Mouse (Mus musculus): ENCODE measurements at regions not wholly inside any gene's neighbourhood (a gene's known extent, or its start where the extent isn't known, plus 50 kb on each side); places are given as distances from the start of the nearest gene placed in this dataset.

GRCm38 (mm10) chr8:86364898-86365297, 215.6 kb downstream of the Abcc12 start:
- intact Hi-C loops (cut with DNase I), result no loop called here
- DNase-seq, result no peak

GRCm38 (mm10) chr8:86360283-86360682, 220.2 kb downstream of the Abcc12 start:
- DNase-seq, result no peak
- intact Hi-C loops (cut with DNase I), result no loop called here

DNA sequence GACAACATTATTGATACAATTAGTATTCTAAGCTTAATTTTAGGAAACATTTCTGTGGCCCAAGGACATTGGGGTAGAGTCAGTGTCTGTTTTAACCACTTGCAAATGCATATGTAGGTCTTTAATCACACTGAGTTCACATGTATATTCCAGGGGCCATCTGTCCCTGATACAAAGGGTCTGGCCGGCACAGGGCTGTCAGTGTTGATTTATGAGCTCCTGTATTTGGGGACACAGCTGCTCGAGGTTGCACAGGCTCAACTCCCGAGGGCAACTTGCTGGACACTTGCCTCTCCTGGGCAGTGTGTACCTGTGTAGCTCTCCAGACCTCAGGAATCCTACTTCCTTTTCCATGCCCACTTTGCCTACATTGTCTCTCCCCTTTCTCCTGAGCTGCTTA, 221.0 kb downstream of the Abcc12 start:
- DNase-seq, result no peak
- intact Hi-C loops (cut with DNase I), result no loop called here

- no peak for DNase-seq
- intact Hi-C loops (cut with DNase I), result no loop called here
These were observed 226.7 kb downstream of the Abcc12 start for GRCm38 (mm10) chr8:86353816-86354215.

DNA sequence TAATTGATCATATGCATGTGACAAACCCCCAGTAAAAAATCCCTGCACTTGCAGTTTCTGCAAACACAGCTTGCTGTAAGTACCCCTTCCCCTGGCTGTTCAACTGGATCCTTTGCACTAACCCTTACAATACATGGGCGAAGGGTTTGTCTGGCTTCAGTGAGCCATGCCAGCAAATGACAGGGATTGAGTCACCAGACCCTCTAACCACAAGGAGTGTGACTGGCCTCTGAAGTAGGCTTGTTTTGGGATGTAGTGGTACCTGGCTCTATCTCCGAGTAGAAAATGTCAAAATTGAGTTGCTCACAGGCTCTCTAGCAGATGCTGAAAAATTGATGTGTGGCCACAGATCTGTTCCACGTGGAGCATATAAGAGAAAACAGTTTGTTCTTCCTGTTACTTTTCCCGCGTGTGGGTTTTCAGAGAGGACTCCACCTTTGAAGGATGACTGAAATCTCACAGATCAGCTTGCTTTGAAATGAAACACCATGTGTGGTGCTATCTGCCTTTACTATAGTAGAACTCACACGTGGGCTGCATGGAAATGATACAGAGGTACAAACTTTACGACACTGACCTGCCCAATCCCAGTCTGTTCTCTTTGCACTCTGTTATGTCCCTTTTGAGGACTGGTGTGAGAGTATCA, 228.8 kb downstream of the Abcc12 start:
- DNase-seq, result no peak
- intact Hi-C loops (cut with DNase I), result no loop called here

- intact Hi-C loops (cut with DNase I), result no loop called here
- DNase-seq, result no peak
These were observed 230.4 kb downstream of the Abcc12 start for GRCm38 (mm10) chr8:86350128-86350527.

DNA sequence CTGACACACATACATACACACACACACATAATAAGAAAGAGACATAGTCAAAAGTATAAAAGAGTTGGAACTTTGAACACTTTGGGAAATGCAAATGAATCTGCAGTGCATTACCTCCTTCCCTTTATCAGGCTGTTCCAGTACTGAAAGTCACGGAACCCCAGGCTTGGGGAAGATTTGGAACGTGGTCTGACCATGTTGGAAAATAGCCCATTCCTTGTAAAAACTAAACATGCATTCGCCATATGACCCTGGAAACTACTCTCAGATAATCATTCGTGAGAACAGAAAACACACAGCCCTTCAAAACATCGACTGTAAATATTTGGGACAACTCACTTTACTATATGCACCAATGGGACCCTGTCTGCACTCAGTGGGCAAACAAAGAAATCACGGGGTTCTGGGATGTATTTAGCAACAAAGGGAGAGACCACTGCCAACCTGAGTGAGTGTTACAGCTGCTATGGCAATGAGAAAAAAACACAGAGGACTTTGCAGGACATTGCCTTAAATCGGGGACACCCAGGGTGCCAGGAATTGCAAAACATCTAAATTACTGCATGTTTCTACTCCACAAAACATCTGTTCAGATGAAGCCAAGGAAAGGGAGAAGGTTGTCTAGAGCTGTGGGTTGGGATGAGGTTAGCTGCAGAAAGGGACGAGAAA, 238.3 kb downstream of the Abcc12 start:
- DNase-seq, result no peak
- intact Hi-C loops (cut with DNase I), result loop anchor here (5.0 kb wide), 1 partner anchor 70 kb away; no protein-coding TSS in a partner anchor

DNA sequence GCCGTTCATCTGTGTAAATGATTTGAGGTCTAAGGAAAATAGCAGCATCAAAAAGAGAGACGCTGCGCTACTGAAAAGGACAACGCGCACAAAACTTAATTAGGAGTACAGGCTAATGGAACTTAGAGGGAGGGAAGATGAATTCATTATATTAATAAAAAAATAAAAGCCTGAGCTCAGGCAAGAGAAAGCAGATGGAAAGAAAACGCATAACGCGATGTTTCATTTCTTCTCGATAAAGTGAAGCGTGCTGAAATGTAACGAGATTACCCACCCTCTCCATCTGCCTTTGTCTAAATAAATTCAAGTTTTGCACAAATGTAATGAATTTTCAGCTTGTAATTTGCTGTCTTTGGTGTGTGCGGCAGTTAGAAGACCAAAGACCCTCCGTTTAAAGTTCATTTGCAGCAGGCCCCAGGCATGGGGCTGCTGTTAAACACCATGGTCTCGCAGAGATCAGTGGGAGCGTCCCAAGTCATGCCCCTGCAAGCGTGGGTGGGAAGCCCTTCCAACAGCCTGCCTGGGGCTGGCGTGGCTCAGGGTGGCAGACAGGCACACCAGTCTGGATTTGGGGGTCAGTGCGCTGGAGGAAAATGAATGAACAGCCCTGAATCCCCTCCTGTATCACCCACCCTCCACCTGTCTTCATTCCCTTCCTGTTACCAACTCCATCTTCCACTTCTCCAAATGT, 241.8 kb downstream of the Abcc12 start:
- intact Hi-C loops (cut with DNase I), result no loop called here
- no peak for DNase-seq

DNA sequence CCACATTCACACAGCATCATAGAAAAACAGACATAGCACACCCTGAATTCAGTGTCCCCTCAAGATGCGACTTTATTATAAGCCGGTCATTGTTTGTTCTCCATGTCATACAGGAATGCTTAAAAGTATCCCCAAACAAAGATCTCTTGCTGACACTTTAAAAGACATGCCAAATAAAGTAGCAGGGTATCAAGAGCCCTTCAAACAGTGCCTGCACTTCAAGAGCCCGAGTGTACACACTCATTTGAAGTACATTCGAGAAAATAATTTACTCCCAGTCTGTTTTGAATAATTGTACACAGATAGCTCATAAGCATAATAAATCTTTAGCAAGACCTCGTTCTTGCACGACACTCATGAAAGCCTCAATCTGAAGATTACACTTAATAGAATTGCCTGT, 249.1 kb downstream of the Abcc12 start:
- DNase-seq, result no peak
- intact Hi-C loops (cut with DNase I), result no loop called here

DNA sequence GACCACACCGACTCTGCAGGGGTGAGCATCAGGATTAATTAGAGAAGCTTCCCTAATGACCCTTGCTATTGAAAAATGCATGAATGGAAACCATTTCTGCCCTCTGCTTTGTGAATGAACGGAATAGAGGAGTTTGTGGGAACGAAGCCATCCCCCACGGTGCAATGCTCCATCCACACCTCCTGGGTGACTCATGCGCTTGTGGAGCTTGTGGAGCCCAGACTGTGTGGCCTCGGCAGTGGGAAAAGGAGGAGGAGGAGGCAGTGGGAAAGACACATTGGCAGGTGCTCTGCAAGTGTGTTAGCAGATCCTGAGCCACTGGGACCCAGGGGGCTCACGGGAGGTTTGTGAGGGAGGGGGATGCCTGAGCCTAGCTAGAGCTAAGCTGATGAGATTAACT, 251.9 kb downstream of the Abcc12 start:
- no peak for DNase-seq
- intact Hi-C loops (cut with DNase I), result no loop called here

DNA sequence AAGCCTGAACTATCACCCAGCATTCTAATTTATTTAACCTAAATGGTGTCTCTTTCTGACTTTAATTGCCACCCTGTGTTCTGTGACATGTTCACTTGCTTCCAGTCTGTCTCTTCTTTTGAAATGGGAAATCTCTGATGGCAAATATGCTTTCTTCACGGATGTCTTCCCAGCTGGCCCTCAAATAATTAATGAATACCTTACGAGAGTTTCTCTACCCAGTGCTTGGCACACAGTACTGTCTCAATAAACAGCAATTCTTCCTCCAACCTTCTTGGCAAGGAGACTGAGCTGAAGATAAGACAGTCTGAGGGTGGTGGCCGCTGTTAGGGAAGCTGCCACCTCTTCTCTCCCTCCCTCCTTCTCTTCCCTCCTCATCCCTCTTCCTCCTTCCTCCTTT, 252.5 kb downstream of the Abcc12 start:
- intact Hi-C loops (cut with DNase I), result no loop called here
- DNase-seq, result no peak

DNA sequence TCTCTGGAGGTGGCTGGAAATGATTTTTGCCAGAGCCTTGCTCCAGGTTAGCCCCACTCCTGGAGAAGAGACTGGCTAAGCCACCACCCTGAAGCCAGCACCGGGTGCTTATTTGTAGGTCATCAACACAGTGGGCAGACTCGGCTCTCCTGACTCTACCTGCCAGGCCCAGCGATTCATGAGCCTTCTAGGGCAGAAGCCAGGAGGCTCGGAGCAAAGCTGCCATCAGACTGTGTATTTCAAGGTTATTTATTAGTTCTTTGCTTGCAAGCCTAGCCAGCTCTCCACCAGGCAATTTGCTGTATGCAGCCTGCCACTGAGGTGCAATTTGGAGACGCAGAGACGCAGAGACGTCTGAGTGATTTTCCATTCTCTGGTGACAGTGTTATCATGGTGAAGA, 255.4 kb downstream of the Abcc12 start:
- intact Hi-C loops (cut with DNase I), result no loop called here
- no peak for DNase-seq

DNA sequence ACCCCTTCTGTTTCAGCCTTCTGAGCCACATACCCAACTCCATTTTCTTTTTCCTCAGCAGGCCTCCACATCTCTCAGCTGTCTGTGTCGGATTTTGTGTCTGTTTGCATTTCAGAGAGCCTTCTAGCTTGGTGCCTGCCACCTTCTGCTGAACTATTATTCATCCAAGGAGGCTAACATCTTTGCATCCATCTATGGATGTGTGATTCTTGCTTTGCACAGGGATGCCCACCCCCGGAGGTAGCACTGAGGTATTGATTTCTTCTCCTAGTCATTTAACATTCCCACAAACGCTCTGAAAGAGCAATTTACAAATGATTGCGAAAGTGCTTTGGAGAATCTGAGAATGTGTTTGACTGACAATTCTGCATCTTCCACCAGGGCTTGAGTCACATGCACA, 255.9 kb downstream of the Abcc12 start:
- intact Hi-C loops (cut with DNase I), result no loop called here
- no peak for DNase-seq

DNA sequence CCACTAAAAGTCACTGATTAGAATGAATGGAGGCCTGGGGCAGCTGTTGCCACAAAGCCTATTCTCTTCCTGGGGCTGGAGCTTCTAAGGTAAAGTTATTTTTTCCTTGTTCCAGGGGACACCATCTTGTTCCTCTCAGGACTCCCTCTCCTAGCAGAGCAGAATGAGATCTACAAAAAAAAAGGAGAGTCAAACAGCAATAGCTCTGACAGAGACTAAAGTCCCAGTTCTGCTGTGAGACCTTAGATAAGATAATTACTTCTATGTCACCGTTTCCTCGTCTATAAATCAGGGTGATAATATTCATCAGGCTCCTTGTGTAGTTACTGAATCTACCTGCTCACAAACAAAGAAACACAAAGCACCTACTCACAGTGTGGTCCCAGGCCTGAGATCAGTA, 256.7 kb downstream of the Abcc12 start:
- no peak for DNase-seq
- intact Hi-C loops (cut with DNase I), result no loop called here

- intact Hi-C loops (cut with DNase I), result no loop called here
- no peak for DNase-seq
These were observed 258.0 kb downstream of the Abcc12 start for GRCm38 (mm10) chr8:86322494-86322893.

DNA sequence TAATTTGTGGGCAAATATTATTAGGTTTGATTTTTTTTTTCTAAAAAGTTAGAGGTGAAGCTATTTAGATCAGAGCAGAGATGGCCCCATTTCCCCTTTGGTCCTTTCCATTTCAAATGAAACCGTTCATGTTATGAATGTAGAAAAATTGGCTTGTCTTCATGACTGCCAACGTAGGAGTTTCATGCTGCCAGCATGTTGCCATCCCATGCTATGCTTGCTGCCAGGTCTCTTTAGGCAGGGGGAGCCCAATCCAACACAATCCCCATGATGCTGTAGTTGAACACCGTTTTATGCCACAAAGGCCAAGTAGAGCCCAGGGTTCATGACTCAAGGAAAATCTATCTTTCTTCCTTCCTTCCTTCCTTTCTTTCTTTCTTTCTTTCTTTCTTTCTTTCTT, 259.5 kb downstream of the Abcc12 start:
- intact Hi-C loops (cut with DNase I), result no loop called here
- no peak for DNase-seq

DNA sequence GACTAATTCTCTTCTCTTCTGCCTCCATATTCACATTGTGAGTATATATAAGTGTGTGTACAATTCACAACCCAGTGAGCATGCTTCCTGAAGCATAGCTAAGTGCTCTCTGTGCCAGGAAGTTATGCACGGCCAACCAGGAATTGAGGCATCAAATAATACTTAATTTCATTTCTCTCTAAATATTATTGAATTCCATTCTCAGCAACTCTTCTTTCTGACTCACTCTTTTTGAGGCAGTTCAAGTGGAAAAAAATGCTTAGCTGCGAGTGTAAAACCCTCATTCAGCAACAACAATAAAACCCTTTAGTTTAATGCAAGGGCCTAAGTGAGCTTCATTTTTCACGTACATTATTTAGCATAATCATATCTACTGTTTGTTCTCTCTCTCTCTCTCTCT, 262.0 kb downstream of the Abcc12 start:
- intact Hi-C loops (cut with DNase I), result no loop called here
- DNase-seq, result no peak

DNA sequence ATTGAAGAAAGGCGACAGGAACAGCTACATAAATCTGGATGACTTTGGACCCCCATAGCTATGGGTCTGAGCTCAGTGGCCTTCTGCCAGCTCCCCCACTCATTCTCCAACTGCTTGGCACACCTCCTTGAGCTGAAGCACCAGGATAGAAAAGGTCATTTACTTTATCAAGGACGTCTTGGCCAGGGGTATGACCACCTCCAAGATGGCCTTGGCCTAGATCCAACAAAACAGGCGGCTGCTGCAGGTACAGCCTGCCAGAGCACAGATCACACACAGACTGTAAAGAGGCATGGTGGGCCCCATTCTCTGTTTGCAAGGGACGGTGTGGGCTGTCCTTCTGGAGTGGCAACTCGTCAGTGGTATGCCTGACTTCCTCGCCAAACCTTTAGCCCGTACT, 264.2 kb downstream of the Abcc12 start:
- intact Hi-C loops (cut with DNase I), result no loop called here
- DNase-seq, result no peak

GRCm38 (mm10) chr8:86309460-86309859, 271.0 kb downstream of the Abcc12 start:
- DNase-seq, result no peak
- intact Hi-C loops (cut with DNase I), result no loop called here

- intact Hi-C loops (cut with DNase I), result no loop called here
- DNase-seq, result no peak
These were observed 273.1 kb downstream of the Abcc12 start for GRCm38 (mm10) chr8:86307339-86307738.

DNA sequence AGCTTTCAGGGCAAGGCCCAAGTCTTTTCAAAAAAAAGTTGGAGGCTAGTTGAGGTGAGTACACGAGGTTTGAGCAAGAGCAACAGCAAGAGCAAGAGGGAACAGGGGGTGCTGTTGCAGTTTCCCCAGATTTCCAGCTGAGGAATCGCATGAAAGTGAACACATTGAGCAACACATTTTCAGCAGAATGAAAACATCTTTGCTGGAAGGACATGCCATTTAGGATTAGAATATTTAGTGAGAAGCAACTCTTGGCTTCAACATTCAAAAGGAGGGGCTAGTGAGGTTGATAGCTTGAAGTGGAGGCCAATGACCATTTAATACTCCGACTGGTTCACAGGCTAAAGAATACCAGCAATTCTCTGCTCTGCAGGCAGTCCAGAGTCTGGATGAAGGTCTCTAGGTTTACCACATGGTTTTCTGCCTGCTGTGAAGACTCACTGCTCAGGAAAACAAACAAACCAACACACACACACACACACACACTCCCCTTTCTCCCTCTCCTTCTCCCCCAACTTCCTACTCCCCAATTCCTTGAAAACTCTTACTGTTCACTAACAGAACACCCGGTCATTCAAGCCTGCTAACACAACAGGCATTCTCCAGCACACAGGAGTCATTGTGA, 278.5 kb downstream of the Abcc12 start:
- no peak for DNase-seq

More for the DNA sequence above, 278.5 kb downstream of the Abcc12 start:
- intact Hi-C loops (cut with DNase I), result no loop called here
